Mouse (Mus musculus): ENCODE results near the gene Lrrc4c.

The Lrrc4c gene

GRCm38 (mm10) chr2:97234074-97234473 is 916.1 kb downstream of the Lrrc4c start:
- no peak for DNase-seq (ENCODE audit: low read depth, low spot score)

GRCm38 (mm10) chr2:97274651-97275050 is 956.7 kb downstream of the Lrrc4c start:
- DNase-seq (ENCODE audit: low read depth, low spot score): no peak

- DNase-seq (ENCODE audit: low read depth, low spot score): no peak
Observed at GRCm38 (mm10) chr2:97284986-97285385, 967.0 kb downstream of the Lrrc4c start.

GRCm38 (mm10) chr2:97294216-97294615 is 976.2 kb downstream of the Lrrc4c start:
- no peak for DNase-seq (ENCODE audit: low read depth, low spot score)

GRCm38 (mm10) chr2:97299704-97300103 is 981.7 kb downstream of the Lrrc4c start:
- no peak for DNase-seq (ENCODE audit: low read depth, low spot score)

- DNase-seq (ENCODE audit: low read depth, low spot score): no peak
Observed at GRCm38 (mm10) chr2:97318008-97318407, 1000.0 kb downstream of the Lrrc4c start.

- DNase-seq (ENCODE audit: low read depth, low spot score): no peak
Observed at GRCm38 (mm10) chr2:97318536-97318935, 1000.6 kb downstream of the Lrrc4c start.

- DNase-seq (ENCODE audit: low read depth, low spot score): no peak
Observed at GRCm38 (mm10) chr2:97332084-97332682, 1014.2 kb downstream of the Lrrc4c start.

GRCm38 (mm10) chr2:97339627-97340026 is 1021.7 kb downstream of the Lrrc4c start:
- no peak for DNase-seq (ENCODE audit: low read depth, low spot score)

- no peak for DNase-seq (ENCODE audit: low read depth, low spot score)
Observed at GRCm38 (mm10) chr2:97361235-97361634, 1043.3 kb downstream of the Lrrc4c start.

- peak; percentile 1 for DNase-seq (ENCODE audit: low read depth, low spot score)
Observed at GRCm38 (mm10) chr2:97369978-97370377, 1052.0 kb downstream of the Lrrc4c start.

GRCm38 (mm10) chr2:97391437-97391836 is 1073.5 kb downstream of the Lrrc4c start:
- peak; percentile 6 for DNase-seq (ENCODE audit: low read depth, low spot score)

GRCm38 (mm10) chr2:97391876-97392275 is 1073.9 kb downstream of the Lrrc4c start:
- DNase-seq (ENCODE audit: low read depth, low spot score): no peak

- no peak for DNase-seq (ENCODE audit: low read depth, low spot score)
Observed at GRCm38 (mm10) chr2:97413066-97413465, 1095.1 kb downstream of the Lrrc4c start.

GRCm38 (mm10) chr2:97414416-97415362 is 1096.7 kb downstream of the Lrrc4c start:
- no peak for DNase-seq (ENCODE audit: low read depth, low spot score)

GRCm38 (mm10) chr2:97434140-97434539 is 1116.2 kb downstream of the Lrrc4c start:
- no peak for DNase-seq (ENCODE audit: low read depth, low spot score)

GRCm38 (mm10) chr2:97435616-97436015 is 1117.6 kb downstream of the Lrrc4c start:
- DNase-seq (ENCODE audit: low read depth, low spot score): no peak

- no peak for DNase-seq (ENCODE audit: low read depth, low spot score)
Observed at GRCm38 (mm10) chr2:97437767-97438166, 1119.8 kb downstream of the Lrrc4c start.

GRCm38 (mm10) chr2:97463573-97463972 is 1145.6 kb downstream of the Lrrc4c start:
- no peak for DNase-seq (ENCODE audit: low read depth, low spot score)

GRCm38 (mm10) chr2:97466243-97466793 is 1148.3 kb downstream of the Lrrc4c start:
- DNase-seq (ENCODE audit: low read depth, low spot score): peak; percentile 89

GRCm38 (mm10) chr2:97467031-97467549 is 1149.1 kb downstream of the Lrrc4c start:
- peak; percentile 41 for DNase-seq (ENCODE audit: low read depth, low spot score)

- no peak for DNase-seq (ENCODE audit: low read depth, low spot score)
Observed at GRCm38 (mm10) chr2:97467664-97468063, 1149.7 kb downstream of the Lrrc4c start.

Data from mesoderm, embryonic 11.5 days (tissue).